Mouse (Mus musculus) heart, adult 2 months (tissue): Measurements from ENCODE around the gene Prpf4.

Source experiments
- CTCF ChIP-seq: fragments of 200-600 bp; IDR thresholded peaks from 2 replicates; pipeline ENCODE4 v1.8.1; 2022; ENCODE audit warnings: antibody characterized with exemption, mild to moderate bottlenecking, moderate library complexity
- EP300 ChIP-seq: fragments of 200-500 bp; IDR thresholded peaks from 2 replicates; pipeline ENCODE4 v1.6.1; 2011; ENCODE audit warnings: low read depth, low read length, control low read depth; ENCODE audit not compliant: insufficient read depth
- POLR2A ChIP-seq: fragments of 200-500 bp; IDR thresholded peaks from 2 replicates; pipeline ENCODE4 v1.6.1; 2011; ENCODE audit warnings: mild to moderate bottlenecking, low read depth, low read length, control low read depth; ENCODE audit not compliant: insufficient read depth

DNA sequence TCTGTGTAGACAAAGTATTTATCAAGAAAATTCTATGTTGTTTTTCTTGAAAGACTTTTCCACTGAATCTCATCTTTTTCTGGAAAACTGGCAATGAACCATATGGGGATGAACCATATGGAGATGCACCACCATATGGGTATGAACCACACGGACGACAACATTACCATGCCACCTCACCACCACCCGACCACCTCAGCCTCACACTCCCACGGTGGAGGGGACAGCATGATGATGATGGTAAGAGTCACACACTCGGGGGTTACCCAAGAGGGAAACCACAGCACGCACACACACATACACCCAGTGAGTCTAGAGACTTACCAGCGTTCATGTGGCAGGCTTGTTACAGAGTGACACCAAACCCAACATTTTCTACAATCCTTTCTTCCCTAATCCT is 23.2 kb upstream of the Prpf4 start:
- TF ChIP-seq CTCF (no peak), POLR2A (no peak), EP300 (no peak)
